Mouse (Mus musculus): ENCODE measurements around the gene Cst3. TPM values are rescaled to one million over a fixed set of nuclear protein-coding genes. Genes with fewer than 3 reads are reported as not detected.

The Cst3 gene
- polyA plus RNA-seq, 1 experiment from 2014 or later = 144 TPM

- no peaks in the 10 kb centered on the region for H3K27me3 ChIP-seq
- H3K4me2 ChIP-seq = no peak overlapping the region
- H3K4me1 ChIP-seq (replicated peaks) = no peaks in the 10 kb centered on the region
- 35% methylated on average over 8 of the region's 8 CpGs for WGBS (ENCODE audit: insufficient replicate concordance)
- H3K4me3 ChIP-seq (replicated peaks) = no peak overlapping the region
- no peaks in the 10 kb centered on the region for H3K36me3 ChIP-seq
- H3K27ac ChIP-seq = no peak overlapping the region
- DNase-seq = peak; percentile 17
- no peak overlapping the region for H3K9ac ChIP-seq
- no peaks in the 10 kb centered on the region for H3K9me3 ChIP-seq (replicated peaks)
- peak; percentile 55 for ATAC-seq (ENCODE audit: low read depth)
Observed at GRCm38 (mm10) chr2:148851116-148851906, 24.2 kb downstream of the Cst3 start.

GRCm38 (mm10) chr2:148839224-148839623, 36.3 kb downstream of the Cst3 start:
- Histone ChIP-seq H3K4me2 (no peak overlapping the region), H3K9ac (no peak overlapping the region), H3K4me1 (replicated peaks) (no peaks in the 10 kb centered on the region), H3K27ac (no peak overlapping the region), H3K4me3 (replicated peaks) (no peak overlapping the region), H3K36me3 (no peaks in the 10 kb centered on the region), H3K27me3 (no peaks in the 10 kb centered on the region), H3K9me3 (replicated peaks) (no peaks in the 10 kb centered on the region)
- DNase-seq = no peak
- no peak for ATAC-seq (ENCODE audit: low read depth)
- 39% methylated on average over 2 of the region's 2 CpGs for WGBS (ENCODE audit: insufficient replicate concordance)

GRCm38 (mm10) chr2:148838075-148838777, 37.3 kb downstream of the Cst3 start:
- H3K36me3 ChIP-seq = no peaks in the 10 kb centered on the region
- H3K27ac ChIP-seq = no peak overlapping the region
- no peak overlapping the region for H3K4me3 ChIP-seq (replicated peaks)
- WGBS (ENCODE audit: insufficient replicate concordance) = 58% methylated on average over 5 of the region's 5 CpGs
- no peak overlapping the region for H3K9ac ChIP-seq
- no peaks in the 10 kb centered on the region for H3K4me1 ChIP-seq (replicated peaks)
- H3K9me3 ChIP-seq (replicated peaks) = no peaks in the 10 kb centered on the region
- ATAC-seq (ENCODE audit: low read depth) = no peak
- H3K27me3 ChIP-seq = no peaks in the 10 kb centered on the region
- no peak for DNase-seq
- no peak overlapping the region for H3K4me2 ChIP-seq

GRCm38 (mm10) chr2:148834912-148835311, 40.6 kb downstream of the Cst3 start, which contains the start of gene Cst9:
Gene Cst9 (plus strand): TSS chr2:148835147.
- H3K36me3 ChIP-seq = no peaks in the 10 kb centered on the region
- H3K27ac ChIP-seq = no peak within 1 kb of the TSS
- ATAC-seq (ENCODE audit: low read depth) (0 out of 2 replicates have a peak, but pooled peaks have one; percentile 55), DNase-seq (no peak)
- no peaks in the 10 kb centered on the region for H3K9me3 ChIP-seq (replicated peaks)
- no peak within 1 kb of the TSS for H3K4me2 ChIP-seq
- WGBS (ENCODE audit: insufficient replicate concordance) = 43% methylated on average over 4 of the region's 4 CpGs
- H3K4me3 ChIP-seq (replicated peaks) = no peak within 1 kb of the TSS
- H3K27me3 ChIP-seq = no peaks in the 10 kb centered on the region
- H3K9ac ChIP-seq = no peak within 1 kb of the TSS
- no peaks in the 10 kb centered on the region for H3K4me1 ChIP-seq (replicated peaks)

GRCm38 (mm10) chr2:148825986-148826385, 49.5 kb downstream of the Cst3 start:
- Histone ChIP-seq H3K9me3 (replicated peaks) (no peaks in the 10 kb centered on the region), H3K4me1 (replicated peaks) (no peaks in the 10 kb centered on the region), H3K27me3 (no peaks in the 10 kb centered on the region), H3K27ac (no peak overlapping the region), H3K36me3 (no peaks in the 10 kb centered on the region), H3K4me2 (no peak overlapping the region), H3K9ac (no peak overlapping the region), H3K4me3 (replicated peaks) (no peak overlapping the region)
- DNase-seq (no peak), ATAC-seq (ENCODE audit: low read depth) (no peak)
- WGBS (ENCODE audit: insufficient replicate concordance) = 30% methylated on average over 1 of the region's 1 CpGs

Other genes starting within 250 kb of the Cst3 start
- gene Nxt1, start 203.1 kb downstream of the Cst3 start, polyA plus RNA-seq (2015; fragmentation: Nextera tagmentation; extraction: Ambion mirVana) = 64.2 and 70.5 TPM in 2 replicates
- 7.3 and 9.2 TPM in 2 replicates for gene Gzf1, start 194.7 kb downstream of the Cst3 start, polyA plus RNA-seq (2015; fragmentation: Nextera tagmentation; extraction: Ambion mirVana)
- gene Napb, start 143.2 kb downstream of the Cst3 start, polyA plus RNA-seq (2015; fragmentation: Nextera tagmentation; extraction: Ambion mirVana) = 0.36 and 0.39 TPM in 2 replicates
- gene Cstl1, start 125.3 kb downstream of the Cst3 start, polyA plus RNA-seq (2015; fragmentation: Nextera tagmentation; extraction: Ambion mirVana) = not detected in 2 replicates
- gene Cst11, start 104.2 kb downstream of the Cst3 start, polyA plus RNA-seq (2015; fragmentation: Nextera tagmentation; extraction: Ambion mirVana) = not detected in 2 replicates
- gene 8030411F24Rik, start 93.7 kb downstream of the Cst3 start, polyA plus RNA-seq (2015; fragmentation: Nextera tagmentation; extraction: Ambion mirVana) = not detected in 2 replicates
- gene Cst12, start 86.3 kb downstream of the Cst3 start, polyA plus RNA-seq (2015; fragmentation: Nextera tagmentation; extraction: Ambion mirVana) = not detected in 2 replicates
- not detected in 2 replicates for gene Cst8, start 76.9 kb downstream of the Cst3 start, polyA plus RNA-seq (2015; fragmentation: Nextera tagmentation; extraction: Ambion mirVana)
- not detected in 2 replicates for gene Cst13, start 55.6 kb downstream of the Cst3 start, polyA plus RNA-seq (2015; fragmentation: Nextera tagmentation; extraction: Ambion mirVana)
- 0.28 and 0.40 TPM in 2 replicates for gene Cst9, start 40.5 kb downstream of the Cst3 start, polyA plus RNA-seq (2015; fragmentation: Nextera tagmentation; extraction: Ambion mirVana)
- gene 9230104L09Rik, start 10.7 kb downstream of the Cst3 start, polyA plus RNA-seq (2015; fragmentation: Nextera tagmentation; extraction: Ambion mirVana) = not detected in 2 replicates
- not detected in 2 replicates for gene Gm1330, start 127.6 kb upstream of the Cst3 start, polyA plus RNA-seq (2015; fragmentation: Nextera tagmentation; extraction: Ambion mirVana)
- not detected in 2 replicates for gene Gm10750, start 141.5 kb upstream of the Cst3 start, polyA plus RNA-seq (2015; fragmentation: Nextera tagmentation; extraction: Ambion mirVana)

Data from liver, embryonic 13.5 days (tissue).